Mouse (Mus musculus) megakaryocyte, embryonic 14.5 days (primary cell): ENCODE data around the gene Grk5.

Experiments used
- FLI1 ChIP-seq: IDR thresholded peaks from 2 replicates; pipeline ENCODE4 v1.6.1; 2012; ENCODE audit warnings: low read length, inconsistent platforms, mixed read lengths
- GATA1 ChIP-seq: IDR thresholded peaks from 3 replicates; pipeline ENCODE4 v1.6.1; 2012; ENCODE audit warnings: mixed read lengths, low read length, inconsistent platforms, borderline replicate concordance

- TF ChIP-seq GATA1 (no peak), FLI1 (no peak)
These were observed 17.3 kb upstream of the Grk5 start for GRCm38 (mm10) chr19:60872272-60872671.
